Mouse (Mus musculus): ENCODE measurements at regions not wholly inside any gene's neighbourhood (a gene's known extent, or its start where the extent isn't known, plus 50 kb on each side); places are given as distances from the start of the nearest gene placed in this dataset.
"Not testable (repeated sequence)": the region's sequence is repeated elsewhere in the genome, so short reads cannot be mapped to it uniquely, and the experiment has no call there.

- 86% methylated on average over 1 of the region's 1 CpGs for WGBS
- Histone ChIP-seq H3K27me3 (replicated peaks; ENCODE audit: control insufficient read depth, insufficient read depth, low read length) (no peaks in the 10 kb centered on the region), H3K4me1 (ENCODE audit: control insufficient read depth, insufficient read depth, low read length) (no peaks in the 10 kb centered on the region), H3K36me3 (ENCODE audit: control insufficient read depth, insufficient read depth, low read length) (no peaks in the 10 kb centered on the region), H3K4me3 (ENCODE audit: insufficient read depth, low read depth, low read length) (no peak overlapping the region), H3K27ac (ENCODE audit: insufficient read depth, low read depth, low read length) (no peak overlapping the region)
- no peak for TF ChIP-seq CTCF (conservative IDR thresholded peaks at IDR 0.05; ENCODE audit: insufficient read depth, insufficient read length, low read depth, low read length)
- TF ChIP-seq POLR2A (IDR thresholded peaks at IDR 0.05; ENCODE audit: low read depth, low read length): no peak
- no peak for DNase-seq
These were observed 111.7 kb upstream of the Vmn1r2 start for GRCm38 (mm10) chr4:3055396-3055795.

GRCm38 (mm10) chr4:3059511-3060054 lies 107.5 kb upstream of the Vmn1r2 start:
- 61% methylated on average over 2 of the region's 2 CpGs for WGBS
- no peaks in the 10 kb centered on the region for H3K36me3 ChIP-seq (ENCODE audit: control insufficient read depth, insufficient read depth, low read length)

DNA sequence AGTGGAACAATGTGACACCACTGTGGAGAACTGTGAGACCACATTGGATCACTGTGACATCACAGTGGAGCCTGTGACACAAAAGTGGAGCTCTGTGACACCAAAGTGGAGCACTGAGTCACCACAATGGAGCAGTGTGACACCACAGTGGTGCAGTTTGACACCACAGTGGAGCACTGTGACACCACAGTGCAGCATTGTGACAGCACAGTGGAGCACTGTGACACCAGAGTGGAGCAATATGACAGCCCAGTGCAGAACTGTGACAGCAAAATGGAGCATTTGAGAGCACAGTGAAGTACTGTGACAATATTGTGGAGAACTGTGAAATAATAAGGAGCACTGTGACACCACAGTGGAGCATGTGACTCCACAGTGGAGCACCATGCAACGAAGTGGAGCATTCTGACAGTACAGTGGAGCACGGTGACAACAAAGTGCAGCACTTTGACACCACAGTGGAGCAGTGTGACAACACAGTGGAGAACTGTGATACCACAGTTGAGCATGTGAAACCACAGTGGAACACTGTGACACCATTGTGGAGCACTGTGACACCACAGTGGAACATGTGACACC lies 105.0 kb upstream of the Vmn1r2 start:
- H3K27me3 ChIP-seq (replicated peaks; ENCODE audit: control insufficient read depth, insufficient read depth, low read length): no peaks in the 10 kb centered on the region
- TF ChIP-seq CTCF (conservative IDR thresholded peaks at IDR 0.05; ENCODE audit: insufficient read depth, insufficient read length, low read depth, low read length): no peak
- no peak for TF ChIP-seq POLR2A (IDR thresholded peaks at IDR 0.05; ENCODE audit: low read depth, low read length)
- H3K36me3 ChIP-seq (ENCODE audit: control insufficient read depth, insufficient read depth, low read length): no peaks in the 10 kb centered on the region
- DNase-seq: no peak
- WGBS: 67% methylated on average over 2 of the region's 2 CpGs
- no peaks in the 10 kb centered on the region for H3K4me1 ChIP-seq (ENCODE audit: control insufficient read depth, insufficient read depth, low read length)
- H3K4me3 ChIP-seq (ENCODE audit: insufficient read depth, low read depth, low read length): no peak overlapping the region
- H3K27ac ChIP-seq (ENCODE audit: insufficient read depth, low read depth, low read length): no peak overlapping the region

More at GRCm38 (mm10) chr4:3059511-3060054, 107.5 kb upstream of the Vmn1r2 start:
- Histone ChIP-seq H3K4me1 (ENCODE audit: control insufficient read depth, insufficient read depth, low read length) (no peaks in the 10 kb centered on the region), H3K4me3 (ENCODE audit: insufficient read depth, low read depth, low read length) (no peak overlapping the region), H3K27me3 (replicated peaks; ENCODE audit: control insufficient read depth, insufficient read depth, low read length) (no peaks in the 10 kb centered on the region), H3K27ac (ENCODE audit: insufficient read depth, low read depth, low read length) (no peak overlapping the region)
- DNase-seq: no peak
- TF ChIP-seq POLR2A (IDR thresholded peaks at IDR 0.05; ENCODE audit: low read depth, low read length) (no peak), CTCF (conservative IDR thresholded peaks at IDR 0.05; ENCODE audit: insufficient read depth, insufficient read length, low read depth, low read length) (no peak)

- no peaks in the 10 kb centered on the region for H3K27me3 ChIP-seq (replicated peaks; ENCODE audit: control insufficient read depth, insufficient read depth, low read length)
- H3K36me3 ChIP-seq (ENCODE audit: control insufficient read depth, insufficient read depth, low read length): no peaks in the 10 kb centered on the region
- WGBS: 43% methylated on average over 3 of the region's 3 CpGs
- H3K4me3 ChIP-seq (ENCODE audit: insufficient read depth, low read depth, low read length): no peak overlapping the region
- no peak overlapping the region for H3K27ac ChIP-seq (ENCODE audit: insufficient read depth, low read depth, low read length)
- H3K4me1 ChIP-seq (ENCODE audit: control insufficient read depth, insufficient read depth, low read length): no peaks in the 10 kb centered on the region
- TF ChIP-seq CTCF (conservative IDR thresholded peaks at IDR 0.05; ENCODE audit: insufficient read depth, insufficient read length, low read depth, low read length): no peak
- TF ChIP-seq POLR2A (IDR thresholded peaks at IDR 0.05; ENCODE audit: low read depth, low read length): no peak
- no peak for DNase-seq
These were observed 103.2 kb upstream of the Vmn1r2 start for GRCm38 (mm10) chr4:3063966-3064365.

- TF ChIP-seq CTCF (conservative IDR thresholded peaks at IDR 0.05; ENCODE audit: insufficient read depth, insufficient read length, low read depth, low read length) (no peak), POLR2A (IDR thresholded peaks at IDR 0.05; ENCODE audit: low read depth, low read length) (no peak)
- Histone ChIP-seq H3K4me1 (ENCODE audit: control insufficient read depth, insufficient read depth, low read length) (no peaks in the 10 kb centered on the region), H3K27me3 (replicated peaks; ENCODE audit: control insufficient read depth, insufficient read depth, low read length) (no peaks in the 10 kb centered on the region), H3K36me3 (ENCODE audit: control insufficient read depth, insufficient read depth, low read length) (no peaks in the 10 kb centered on the region), H3K4me3 (ENCODE audit: insufficient read depth, low read depth, low read length) (no peak overlapping the region), H3K27ac (ENCODE audit: insufficient read depth, low read depth, low read length) (no peak overlapping the region)
- 35% methylated on average over 3 of the region's 3 CpGs for WGBS
- no peak for DNase-seq
These were observed 102.5 kb upstream of the Vmn1r2 start for GRCm38 (mm10) chr4:3064571-3064970.

GRCm38 (mm10) chr4:3065335-3065734 lies 101.8 kb upstream of the Vmn1r2 start:
- WGBS: 77% methylated on average over 3 of the region's 3 CpGs

GRCm38 (mm10) chr4:3066051-3066736 lies 100.9 kb upstream of the Vmn1r2 start:
- Histone ChIP-seq H3K4me3 (ENCODE audit: insufficient read depth, low read depth, low read length) (no peak overlapping the region), H3K27me3 (replicated peaks; ENCODE audit: control insufficient read depth, insufficient read depth, low read length) (no peaks in the 10 kb centered on the region), H3K36me3 (ENCODE audit: control insufficient read depth, insufficient read depth, low read length) (no peaks in the 10 kb centered on the region), H3K4me1 (ENCODE audit: control insufficient read depth, insufficient read depth, low read length) (no peaks in the 10 kb centered on the region), H3K27ac (ENCODE audit: insufficient read depth, low read depth, low read length) (no peak overlapping the region)
- no peak for DNase-seq
- 82% methylated on average over 5 of the region's 5 CpGs for WGBS
- TF ChIP-seq POLR2A (IDR thresholded peaks at IDR 0.05; ENCODE audit: low read depth, low read length): no peak
- TF ChIP-seq CTCF (conservative IDR thresholded peaks at IDR 0.05; ENCODE audit: insufficient read depth, insufficient read length, low read depth, low read length): no peak

More at GRCm38 (mm10) chr4:3065335-3065734, 101.8 kb upstream of the Vmn1r2 start:
- H3K36me3 ChIP-seq (ENCODE audit: control insufficient read depth, insufficient read depth, low read length); H3K4me3 ChIP-seq (ENCODE audit: insufficient read depth, low read depth, low read length); H3K27me3 ChIP-seq (replicated peaks; ENCODE audit: control insufficient read depth, insufficient read depth, low read length); H3K27ac ChIP-seq (ENCODE audit: insufficient read depth, low read depth, low read length); DNase-seq; H3K4me1 ChIP-seq (ENCODE audit: control insufficient read depth, insufficient read depth, low read length): not testable (repeated sequence)
